Mouse (Mus musculus): ENCODE data around the gene Zfp618.

GRCm38 (mm10) chr4:62963806-62964205 is 1.6 kb upstream of the Zfp618 start:
- TF ChIP-seq GATA1 (IDR thresholded peaks at IDR 0.05; ENCODE audit: borderline replicate concordance, low read length) (no peak), FLI1 (IDR thresholded peaks at IDR 0.05; ENCODE audit: low read length) (no peak)
